Mouse (Mus musculus) ovary, adult 10 weeks (tissue): ENCODE results near the gene Gm8298. TPM values are rescaled to one million over a fixed set of nuclear protein-coding genes. Genes with fewer than 3 reads are reported as not detected.

Source experiments
- polyA plus RNA-seq: library from polyadenylated mRNA; stranded (reverse); fragments of 350-450 nt; fragmentation: Illumina TruSeq; extraction: RNeasy Lipid Tissue Mini Kit (QIAGEN cat#74804); gene quantifications from one replicate; pipeline ENCODE4 v1.2.3, GENCODE M21; 2014

Gene Gm8298
- polyA plus RNA-seq = not detected

DNA sequence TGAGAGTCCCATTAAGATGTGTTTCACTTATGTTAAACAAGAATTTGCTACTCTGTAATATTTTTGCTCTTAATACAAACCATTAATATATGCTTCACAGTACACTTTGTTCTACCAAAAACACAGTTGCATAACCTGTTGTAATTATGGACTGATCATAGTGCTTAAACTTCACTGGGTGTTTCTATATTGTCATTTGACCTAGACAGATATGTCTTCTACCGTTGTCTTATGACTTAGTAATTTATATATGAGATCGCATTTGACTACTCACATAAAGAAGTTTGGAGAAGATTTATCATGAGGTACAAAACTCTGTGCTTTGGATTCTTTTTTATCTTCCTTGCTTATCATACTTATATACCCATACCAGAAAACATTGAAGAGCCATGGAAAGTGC lies at the start of gene Gm8298:
Gm8298 (plus strand) TSS at position 301 of the 400 bp plus-strand sequence.

DNA sequence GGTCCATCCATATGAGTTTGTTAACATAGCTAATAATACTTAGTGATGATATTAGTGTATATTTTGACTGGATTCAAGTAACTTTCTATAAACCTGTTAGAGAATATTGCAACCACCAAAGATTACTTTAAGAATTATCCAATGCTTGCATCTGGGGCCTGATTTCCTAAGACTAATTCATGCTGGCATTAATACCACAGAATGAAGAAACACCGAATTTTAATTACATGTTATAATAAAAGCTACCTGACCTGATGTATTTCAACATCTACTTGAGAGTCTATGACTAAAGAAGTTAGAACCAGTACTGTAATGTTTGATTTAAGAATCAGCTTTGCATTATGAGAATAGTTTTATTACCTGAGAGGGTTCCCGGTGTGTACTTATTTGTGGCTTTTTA lies 64.1 kb downstream of the Gm8298 start, which contains the start of gene C130079G13Rik:
C130079G13Rik (plus strand) TSS at position 301 of the 400 bp plus-strand sequence.

Other genes with a start within 250 kb of the Gm8298 start
- gene Gm5538, start 131.3 kb upstream of the Gm8298 start, polyA plus RNA-seq = not detected
- gene C130079G13Rik, start 64.2 kb downstream of the Gm8298 start, polyA plus RNA-seq = not detected
- not detected for gene Aadacl2, start 145.7 kb downstream of the Gm8298 start, polyA plus RNA-seq
- 2.5 TPM for gene Aadac, start 164.7 kb downstream of the Gm8298 start, polyA plus RNA-seq
- 2.3 TPM for gene Sucnr1, start 220.8 kb downstream of the Gm8298 start, polyA plus RNA-seq